Comparison of ENCODE assay signal across 19 mouse cellular contexts in the genomic region with DNA sequence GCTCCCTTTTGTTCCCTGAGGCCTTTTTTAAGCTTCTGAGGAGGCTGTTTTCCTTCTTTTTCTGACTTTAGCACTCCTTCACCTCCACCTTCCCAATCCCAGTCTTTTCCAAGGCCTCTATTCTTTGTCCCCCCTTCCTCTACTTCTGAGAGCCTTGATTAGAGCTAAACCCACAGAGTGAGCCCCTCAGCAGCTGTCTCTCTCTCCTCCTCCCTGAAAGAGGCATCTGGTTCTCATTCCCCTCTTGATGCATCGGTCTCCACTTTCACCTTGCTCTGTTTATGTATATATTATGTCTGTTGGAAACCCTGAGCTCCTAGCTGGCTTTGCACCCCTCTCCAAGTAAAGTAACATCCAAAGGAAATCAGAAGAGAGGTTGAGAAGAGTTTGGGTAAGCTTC.
"Had no signal": no experiment of that assay in that cellular context is flagged by ENCODE, and none has a peak within 500 bp of the region (broad histone marks: within the 10 kb centered on the region; RNA-seq: fewer than 3 reads in every experiment).

No protein-coding gene starts in this region.

- H3K9me3 ChIP-seq: liver, embryonic 13.5 days; midbrain, embryonic 13.5 days; neural tube, embryonic 12.5 days; neural tube, embryonic 15.5 days had no signal

- H3K9ac ChIP-seq: liver, embryonic 13.5 days; midbrain, embryonic 13.5 days; neural tube, embryonic 12.5 days; neural tube, embryonic 15.5 days had no signal

- H3K4me2 ChIP-seq: liver, embryonic 13.5 days; midbrain, embryonic 13.5 days; neural tube, embryonic 12.5 days; neural tube, embryonic 15.5 days had no signal

- H3K27ac ChIP-seq: liver, embryonic 13.5 days; midbrain, embryonic 13.5 days; neural tube, embryonic 12.5 days; neural tube, embryonic 15.5 days; stomach, postnatal 0 days had no signal

- H3K4me1 ChIP-seq: liver, embryonic 13.5 days; midbrain, embryonic 13.5 days; neural tube, embryonic 12.5 days; neural tube, embryonic 15.5 days had no signal

- H3K27me3 ChIP-seq: liver, embryonic 13.5 days; midbrain, embryonic 13.5 days; neural tube, embryonic 12.5 days; neural tube, embryonic 15.5 days had no signal

- DNase-seq: kidney, adult 11 months; kidney, adult 8-10 months; kidney, postnatal 14 days; kidney, postnatal 4 days; liver, embryonic 13.5 days; lung, adult 2 months; lung, postnatal 14 days; lung, postnatal 4 days; right cerebral cortex, adult 18-20 months; right cerebral cortex, postnatal 14 days; right cerebral cortex, postnatal 4 days; thymus, adult 2 months; thymus, postnatal 14 days had no signal

- H3K4me3 ChIP-seq: liver, embryonic 13.5 days; midbrain, embryonic 13.5 days; myocyte; neural tube, embryonic 12.5 days; neural tube, embryonic 15.5 days had no signal

- ATAC-seq: midbrain, embryonic 13.5 days; midbrain, embryonic 16.5 days had no signal

- H3K36me3 ChIP-seq: liver, embryonic 13.5 days; midbrain, embryonic 13.5 days; neural tube, embryonic 12.5 days; neural tube, embryonic 15.5 days had no signal
